Mouse (Mus musculus): ENCODE results near the gene Etv5.
A peak's percentile ranks its signal among the peaks of the same experiment; 100 is the strongest.

Etv5 gene

GRCm38 (mm10) chr16:22439499-22440177, at the start of gene Etv5:
TSS of gene Etv5 (minus strand) at chr16:22439719.
- DNase-seq, result peak; percentile 99

- DNase-seq, result no peak
These were observed 44.4 kb upstream of the Etv5 start for GRCm38 (mm10) chr16:22483900-22484299.

- DNase-seq, result no peak
These were observed 39.8 kb upstream of the Etv5 start for GRCm38 (mm10) chr16:22479322-22479721.

GRCm38 (mm10) chr16:22471728-22472127, 32.2 kb upstream of the Etv5 start:
- no peak for DNase-seq

- DNase-seq, result no peak
These were observed 29.9 kb upstream of the Etv5 start for GRCm38 (mm10) chr16:22469385-22469784.

GRCm38 (mm10) chr16:22467111-22467510, 27.6 kb upstream of the Etv5 start:
- DNase-seq, result no peak

GRCm38 (mm10) chr16:22466381-22466780, 26.9 kb upstream of the Etv5 start:
- no peak for DNase-seq

GRCm38 (mm10) chr16:22462220-22462619, 22.7 kb upstream of the Etv5 start:
- DNase-seq, result no peak

GRCm38 (mm10) chr16:22461728-22462127, 22.2 kb upstream of the Etv5 start:
- DNase-seq, result no peak

- no peak for DNase-seq
These were observed 21.4 kb upstream of the Etv5 start for GRCm38 (mm10) chr16:22460960-22461359.

- DNase-seq, result no peak
These were observed 12.6 kb upstream of the Etv5 start for GRCm38 (mm10) chr16:22452082-22452481.

- DNase-seq, result no peak
These were observed 8.6 kb upstream of the Etv5 start for GRCm38 (mm10) chr16:22448093-22448492.

- DNase-seq, result no peak
These were observed 5.3 kb upstream of the Etv5 start for GRCm38 (mm10) chr16:22444786-22445185.

GRCm38 (mm10) chr16:22442202-22442601, 2.7 kb upstream of the Etv5 start:
- no peak for DNase-seq

- DNase-seq, result no peak
These were observed 1.8 kb upstream of the Etv5 start for GRCm38 (mm10) chr16:22441317-22441716.

GRCm38 (mm10) chr16:22440269-22440668, 750 bp upstream of the Etv5 start:
- peak; percentile 57 for DNase-seq

- peak; percentile 75 for DNase-seq
These were observed 812 bp downstream of the Etv5 start for GRCm38 (mm10) chr16:22438441-22439373.

- DNase-seq, result no peak
These were observed 3.4 kb downstream of the Etv5 start for GRCm38 (mm10) chr16:22436106-22436505.

GRCm38 (mm10) chr16:22434530-22434929, 5.0 kb downstream of the Etv5 start:
- no peak for DNase-seq

- DNase-seq, result no peak
These were observed 5.6 kb downstream of the Etv5 start for GRCm38 (mm10) chr16:22433944-22434343.

GRCm38 (mm10) chr16:22431773-22432172, 7.7 kb downstream of the Etv5 start:
- no peak for DNase-seq

- DNase-seq, result no peak
These were observed 8.2 kb downstream of the Etv5 start for GRCm38 (mm10) chr16:22431335-22431734.

GRCm38 (mm10) chr16:22430211-22430951, 9.1 kb downstream of the Etv5 start:
- peak; percentile 62 for DNase-seq
